Comparison of ENCODE assay signal across 15 mouse cellular contexts in genomic region chr19:10926666-10927065, GRCm38 (mm10). TPM values are rescaled to one million over a fixed set of nuclear protein-coding genes. Genes with fewer than 3 reads are reported as not detected.
DNase-seq lines count a peak whose midpoint lies in the region; ATAC-seq and TF ChIP-seq lines count a peak whose summit lies in the region.
"Had no signal": no experiment of that assay in that cellular context is flagged by ENCODE, and none has a peak within 500 bp of the region (broad histone marks: within the 10 kb centered on the region; RNA-seq: fewer than 3 reads in every experiment).

No protein-coding gene starts in this region.

- no peak for TF ChIP-seq CTCF in hindbrain, postnatal 0 days (IDR thresholded peaks at IDR 0.05; ENCODE audit: low read depth)
- no peak for TF ChIP-seq CTCF in lung, adult 2 months (IDR thresholded peaks at IDR 0.05; ENCODE audit: insufficient read depth, low read length)

- H3K9ac ChIP-seq in heart, embryonic 12.5 days: no peak overlapping the region
- H3K9ac ChIP-seq in midbrain, embryonic 15.5 days: no peak overlapping the region
- no peak overlapping the region for H3K9ac ChIP-seq in hindbrain, postnatal 0 days (replicated peaks; ENCODE audit: low read length)

- no peak for DNase-seq in heart, postnatal 14 days
- no peak for DNase-seq in midbrain, embryonic 10.5 days (ENCODE audit: low spot score)
- DNase-seq in hindbrain, postnatal 0 days (ENCODE audit: low spot score): no peak
- DNase-seq in retina, postnatal 1 day: peak; percentile 57
- no peak for DNase-seq in natural killer cell, adult 2 months (ENCODE audit: low spot score in 2 of 2)
- no peak for DNase-seq in lung, adult 2 months
- DNase-seq: cerebellum, postnatal 25 days; gastrocnemius, postnatal 14 days; right cerebral cortex, adult 18-20 months had no signal

- 33% methylated on average over 4 of the region's 4 CpGs for WGBS in heart, embryonic 12.5 days
- 47% methylated on average over 4 of the region's 4 CpGs for WGBS in midbrain, embryonic 10.5 days
- 26% methylated on average over 4 of the region's 4 CpGs for WGBS in midbrain, embryonic 15.5 days
- 38% methylated on average over 4 of the region's 4 CpGs for WGBS in hindbrain, postnatal 0 days
- 51% methylated on average over 4 of the region's 4 CpGs for WGBS in lung, adult 2 months

- 0 out of 2 replicates have a peak overlapping the region, but pooled peaks have one; percentile 47 for H3K27ac ChIP-seq in heart, embryonic 12.5 days (ENCODE audit: poor library complexity, severe bottlenecking)
- H3K27ac ChIP-seq in midbrain, embryonic 10.5 days (replicated peaks): peak overlapping the region; percentile 79
- H3K27ac ChIP-seq in midbrain, embryonic 15.5 days: no peak overlapping the region
- peak overlapping the region; percentile 46; the same call in 1 of the 2 replicates for H3K27ac ChIP-seq in hindbrain, postnatal 0 days

- H3K27me3 ChIP-seq in heart, embryonic 12.5 days (replicated peaks): no peaks in the 10 kb centered on the region
- H3K27me3 ChIP-seq in midbrain, embryonic 10.5 days (ENCODE audit: low read depth, poor library complexity, severe bottlenecking): no peaks in the 10 kb centered on the region
- H3K27me3 ChIP-seq in midbrain, embryonic 15.5 days (replicated peaks): no peaks in the 10 kb centered on the region
- H3K27me3 ChIP-seq in hindbrain, postnatal 0 days (ENCODE audit: insufficient read depth, low read length): no peaks in the 10 kb centered on the region

- ATAC-seq in heart, embryonic 12.5 days (ENCODE audit: insufficient number of reproducible peaks, low FRiP score): no peak
- no peak for ATAC-seq in midbrain, embryonic 15.5 days (replicated peaks)
- no peak for ATAC-seq in hindbrain, postnatal 0 days
- ATAC-seq: lung, postnatal 0 days had no signal

- intact Hi-C loops in heart, postnatal 14 days (cut with DNase I): no loop called here

- H3K4me1 ChIP-seq in heart, embryonic 12.5 days (replicated peaks): peaks cover 12% of the 10 kb centered on the region
- H3K4me1 ChIP-seq in midbrain, embryonic 10.5 days: peaks cover 16% of the 10 kb centered on the region
- H3K4me1 ChIP-seq in midbrain, embryonic 15.5 days: no peaks in the 10 kb centered on the region
- H3K4me1 ChIP-seq in hindbrain, postnatal 0 days (ENCODE audit: insufficient read depth, low read length): no peaks in the 10 kb centered on the region
- H3K4me1 ChIP-seq in lung, adult 2 months (ENCODE audit: control insufficient read depth, insufficient read depth, low read length): no peaks in the 10 kb centered on the region

- H3K4me3 ChIP-seq in heart, embryonic 12.5 days: no peak overlapping the region
- no peak overlapping the region for H3K4me3 ChIP-seq in midbrain, embryonic 10.5 days
- H3K4me3 ChIP-seq in midbrain, embryonic 15.5 days: no peak overlapping the region
- no peak overlapping the region for H3K4me3 ChIP-seq in hindbrain, postnatal 0 days (ENCODE audit: low read length)
- H3K4me3 ChIP-seq in lung, adult 2 months (replicated peaks; ENCODE audit: extremely low read depth, low read depth, low read length): no peak overlapping the region

- no peak for TF ChIP-seq POLR2A in lung, adult 2 months (IDR thresholded peaks at IDR 0.05; ENCODE audit: borderline replicate concordance, extremely low read depth, low read depth, low read length)

- no peak overlapping the region for H3K4me2 ChIP-seq in heart, embryonic 12.5 days
- no peak overlapping the region for H3K4me2 ChIP-seq in midbrain, embryonic 15.5 days
- H3K4me2 ChIP-seq in hindbrain, postnatal 0 days (ENCODE audit: low read depth, low read length): no peak overlapping the region

- no peaks in the 10 kb centered on the region for H3K36me3 ChIP-seq in heart, embryonic 12.5 days
- H3K36me3 ChIP-seq in midbrain, embryonic 10.5 days: no peaks in the 10 kb centered on the region
- no peaks in the 10 kb centered on the region for H3K36me3 ChIP-seq in midbrain, embryonic 15.5 days (replicated peaks)
- H3K36me3 ChIP-seq in hindbrain, postnatal 0 days (ENCODE audit: insufficient read depth, low read length): no peaks in the 10 kb centered on the region

- H3K9me3 ChIP-seq in heart, embryonic 12.5 days (replicated peaks): 0 out of 2 replicates have a peak, but pooled peaks cover 3% of the 10 kb centered on the region
- no peaks in the 10 kb centered on the region for H3K9me3 ChIP-seq in midbrain, embryonic 10.5 days (replicated peaks)
- no peaks in the 10 kb centered on the region for H3K9me3 ChIP-seq in midbrain, embryonic 15.5 days
- no peaks in the 10 kb centered on the region for H3K9me3 ChIP-seq in hindbrain, postnatal 0 days (ENCODE audit: low read length)

RNA-seq across cellular contexts. Expression of gene Zp1, which starts 6.2 kb away (rescaled TPM):
- polyA plus RNA-seq in heart, embryonic 12.5 days (2016; fragmentation: Nextera tagmentation; extraction: Ambion mirVana): not detected in 2 replicates
- not detected for total RNA-seq in heart, postnatal 14 days (2021)
- not detected in 2 replicates for polyA plus RNA-seq in midbrain, embryonic 10.5 days (2016; fragmentation: Nextera tagmentation; extraction: Ambion mirVana)
- polyA plus RNA-seq in midbrain, embryonic 15.5 days (2015; fragmentation: Nextera tagmentation; extraction: Ambion mirVana): 0.49 and 0.79 TPM in 2 replicates
- 1.2 TPM in 1 of 2 replicates, not detected in the other for total RNA-seq in hindbrain, postnatal 0 days (2014; rRNA removed)
- polyA plus RNA-seq in hindbrain, postnatal 0 days (2015; fragmentation: Nextera tagmentation; extraction: Ambion mirVana): 0.50 and 0.60 TPM in 2 replicates
- 0.21 and 0.33 TPM in 2 replicates for polyA plus RNA-seq in lung, adult 2 months (2012; rRNA removed)
- total RNA-seq: left cerebral cortex, postnatal 14 days; monocyte, adult 5-6 weeks had no signal
- polyA plus RNA-seq: lung, postnatal 0 days; stomach, embryonic 16.5 days had no signal

RNA-seq across cellular contexts. Expression of gene Ptgdr2, which starts 10.3 kb away (rescaled TPM):
- 0.09 TPM in 1 of 2 replicates, not detected in the other for polyA plus RNA-seq in heart, embryonic 12.5 days (2016; fragmentation: Nextera tagmentation; extraction: Ambion mirVana)
- total RNA-seq in heart, postnatal 14 days (2021): under 1 TPM in 1 of 2 experiments, not detected in 1; 0.14 TPM
- polyA plus RNA-seq in midbrain, embryonic 10.5 days (2016; fragmentation: Nextera tagmentation; extraction: Ambion mirVana): 0.04 and 0.09 TPM in 2 replicates
- 0.06 and 0.12 TPM in 2 replicates for polyA plus RNA-seq in midbrain, embryonic 15.5 days (2015; fragmentation: Nextera tagmentation; extraction: Ambion mirVana)
- total RNA-seq in hindbrain, postnatal 0 days (2014; rRNA removed): 0.47 and 1.1 TPM in 2 replicates
- polyA plus RNA-seq in hindbrain, postnatal 0 days (2015; fragmentation: Nextera tagmentation; extraction: Ambion mirVana): 0.11 and 0.16 TPM in 2 replicates
- polyA plus RNA-seq in lung, adult 2 months (2012; rRNA removed): 4.8 and 6.6 TPM in 2 replicates
- polyA plus RNA-seq: stomach, embryonic 16.5 days had no signal

RNA-seq across cellular contexts. Expression of gene Ccdc86, which starts 22.4 kb away (rescaled TPM):
- polyA plus RNA-seq in heart, embryonic 12.5 days (2016; fragmentation: Nextera tagmentation; extraction: Ambion mirVana): 20.1 and 21.6 TPM in 2 replicates
- 1 to 10 TPM; 5.3 to 6.4 TPM for total RNA-seq in heart, postnatal 14 days (2021)
- 31.1 and 39.2 TPM in 2 replicates for polyA plus RNA-seq in midbrain, embryonic 10.5 days (2016; fragmentation: Nextera tagmentation; extraction: Ambion mirVana)
- polyA plus RNA-seq in midbrain, embryonic 15.5 days (2015; fragmentation: Nextera tagmentation; extraction: Ambion mirVana): 13.3 and 14.1 TPM in 2 replicates
- total RNA-seq in hindbrain, postnatal 0 days (2014; rRNA removed): 5.3 and 5.4 TPM in 2 replicates
- polyA plus RNA-seq in hindbrain, postnatal 0 days (2015; fragmentation: Nextera tagmentation; extraction: Ambion mirVana): 14.2 and 15.1 TPM in 2 replicates
- 3.9 and 4.7 TPM in 2 replicates for polyA plus RNA-seq in lung, adult 2 months (2012; rRNA removed)

RNA-seq across cellular contexts. Expression of gene Prpf19, which starts 31.6 kb away (rescaled TPM):
- polyA plus RNA-seq in heart, embryonic 12.5 days (2016; fragmentation: Nextera tagmentation; extraction: Ambion mirVana): 24.9 and 26.2 TPM in 2 replicates
- 100 to 1,000 TPM; 184 to 192 TPM for total RNA-seq in heart, postnatal 14 days (2021)
- polyA plus RNA-seq in midbrain, embryonic 10.5 days (2016; fragmentation: Nextera tagmentation; extraction: Ambion mirVana): 35.8 and 37.2 TPM in 2 replicates
- 44.5 and 47.5 TPM in 2 replicates for polyA plus RNA-seq in midbrain, embryonic 15.5 days (2015; fragmentation: Nextera tagmentation; extraction: Ambion mirVana)
- total RNA-seq in hindbrain, postnatal 0 days (2014; rRNA removed): 351 and 368 TPM in 2 replicates
- 37.5 and 40.3 TPM in 2 replicates for polyA plus RNA-seq in hindbrain, postnatal 0 days (2015; fragmentation: Nextera tagmentation; extraction: Ambion mirVana)
- polyA plus RNA-seq in lung, adult 2 months (2012; rRNA removed): 159 and 186 TPM in 2 replicates

RNA-seq across cellular contexts. Expression of gene Tmem109, which starts 44.9 kb away (rescaled TPM):
- 67.4 and 70.9 TPM in 2 replicates for polyA plus RNA-seq in heart, embryonic 12.5 days (2016; fragmentation: Nextera tagmentation; extraction: Ambion mirVana)
- total RNA-seq in heart, postnatal 14 days (2021): 10 to 100 TPM; 80.3 to 85.0 TPM
- 50.1 and 53.0 TPM in 2 replicates for polyA plus RNA-seq in midbrain, embryonic 10.5 days (2016; fragmentation: Nextera tagmentation; extraction: Ambion mirVana)
- 46.2 and 48.4 TPM in 2 replicates for polyA plus RNA-seq in midbrain, embryonic 15.5 days (2015; fragmentation: Nextera tagmentation; extraction: Ambion mirVana)
- total RNA-seq in hindbrain, postnatal 0 days (2014; rRNA removed): 25.3 and 27.9 TPM in 2 replicates
- polyA plus RNA-seq in hindbrain, postnatal 0 days (2015; fragmentation: Nextera tagmentation; extraction: Ambion mirVana): 35.1 and 37.4 TPM in 2 replicates
- polyA plus RNA-seq in lung, adult 2 months (2012; rRNA removed): 206 and 278 TPM in 2 replicates
